Mouse (Mus musculus) intestine, embryonic 14.5 days (tissue): Measurements from ENCODE around the gene Usp35. TPM values are rescaled to one million over a fixed set of nuclear protein-coding genes. Genes with fewer than 3 reads are reported as not detected.

Source experiments
- ATAC-seq: fragments of 200-750 bp; cut with Nextera tagmentation; replicated peaks from 2 replicates; pipeline ENCODE4 v1.8.0; 2017; ENCODE audit warnings: low read depth, moderate number of reproducible peaks, moderate TSS enrichment, moderate library complexity; ENCODE audit not compliant: low FRiP score, low TSS enrichment
- DNase-seq: peaks from one replicate; pipeline ENCODE4 v3.0.0-alpha.2; 2018; ENCODE audit warnings: low spot score
- H3K27ac ChIP-seq: fragments of 300-500 bp; sonication (generic); 2 replicates; pipeline ENCODE4 v1.5.1; 2014; ENCODE audit warnings: low read depth, mild to moderate bottlenecking, control low read depth
- H3K27me3 ChIP-seq: fragments of 300-500 bp; sonication (generic); replicated peaks from 2 replicates; pipeline ENCODE4 v1.6.1; 2014; ENCODE audit warnings: low read length, control low read depth; ENCODE audit not compliant: control insufficient read depth, insufficient read depth
- H3K36me3 ChIP-seq: fragments of 300-500 bp; sonication (generic); 2 replicates; pipeline ENCODE4 v1.6.1; 2014; ENCODE audit warnings: low read length, control low read depth; ENCODE audit not compliant: control insufficient read depth, insufficient read depth
- H3K4me1 ChIP-seq: fragments of 300-500 bp; sonication (generic); replicated peaks from 2 replicates; pipeline ENCODE4 v1.6.1; 2014; ENCODE audit warnings: low read length, control low read depth, mixed read lengths; ENCODE audit not compliant: control insufficient read depth, insufficient read depth
- H3K4me2 ChIP-seq: fragments of 300-500 bp; sonication (generic); 2 replicates; pipeline ENCODE4 v1.6.1; 2014; ENCODE audit warnings: low read length
- H3K4me3 ChIP-seq: fragments of 300-500 bp; sonication (generic); 2 replicates; pipeline ENCODE4 v1.5.1; 2014; ENCODE audit warnings: low read depth, low read length, control low read depth, mixed read lengths
- H3K9ac ChIP-seq: fragments of 300-500 bp; sonication (generic); 2 replicates; pipeline ENCODE4 v1.6.1; 2014; ENCODE audit warnings: mild to moderate bottlenecking, low read length
- H3K9me3 ChIP-seq: fragments of 300-500 bp; sonication (generic); 2 replicates; pipeline ENCODE4 v1.6.1; 2016; ENCODE audit warnings: low read length, control low read depth; ENCODE audit not compliant: control insufficient read depth
- WGBS: fragments of 180-500 bp; shearing (Covaris S2); extraction: QIAGEN DNeasy Blood & Tissue Kit; methylation state at CpG from one replicate; pipeline ENCODE4 v1.1.7; 2014; 5-methylcytosine and 5-hydroxymethylcytosine counted together
- polyA plus RNA-seq: library from polyadenylated mRNA; unstranded; fragments of >200 nt; fragmentation: Nextera tagmentation; extraction: Ambion mirVana; gene quantifications from 2 replicates; pipeline ENCODE4 v1.2.1, GENCODE M21; 2014

Usp35 gene
- polyA plus RNA-seq, 1 experiment from 2014 or later = 2.1 TPM

DNA sequence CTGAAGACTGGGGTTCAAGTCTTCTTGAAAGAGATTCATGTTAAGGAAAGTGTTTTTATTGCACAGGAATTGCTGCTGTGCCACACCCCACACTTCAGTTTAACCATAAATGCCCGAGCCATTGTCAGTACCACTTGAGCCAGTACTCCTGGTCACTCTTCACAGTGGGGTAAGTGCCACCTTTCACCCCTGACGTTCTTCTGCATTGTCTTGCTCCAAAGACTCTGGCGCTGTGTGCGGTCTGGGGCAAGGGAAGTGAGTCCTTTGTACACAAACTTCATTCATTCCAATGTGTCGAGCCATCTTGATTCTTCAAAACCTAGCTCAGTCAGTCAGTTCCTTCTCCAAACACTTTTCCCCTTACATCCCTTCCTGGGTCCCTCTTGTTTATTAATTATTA, 28.3 kb upstream of the Usp35 start:
- Histone ChIP-seq H3K4me3 (no peak overlapping the region), H3K27me3 (no peaks in the 10 kb centered on the region), H3K9me3 (no peaks in the 10 kb centered on the region), H3K9ac (no peak overlapping the region), H3K36me3 (no peaks in the 10 kb centered on the region), H3K4me2 (no peak overlapping the region), H3K4me1 (peaks cover 5% of the 10 kb centered on the region; the same call in 1 of the 2 replicates), H3K27ac (no peak overlapping the region)
- DNase-seq (no peak), ATAC-seq (no peak)
- WGBS = 78% methylated on average over 5 of the region's 5 CpGs

GRCm38 (mm10) chr7:97358347-97358746, 26.5 kb upstream of the Usp35 start:
- Histone ChIP-seq H3K9me3 (no peaks in the 10 kb centered on the region), H3K36me3 (no peaks in the 10 kb centered on the region), H3K9ac (no peak overlapping the region), H3K4me2 (no peak overlapping the region), H3K27ac (no peak overlapping the region), H3K4me1 (peaks cover 6% of the 10 kb centered on the region; the same call in 1 of the 2 replicates), H3K27me3 (no peaks in the 10 kb centered on the region), H3K4me3 (no peak overlapping the region)
- ATAC-seq (no peak), DNase-seq (no peak)
- 87% methylated on average over 4 of the region's 4 CpGs for WGBS

- Histone ChIP-seq H3K27me3 (no peaks in the 10 kb centered on the region), H3K4me2 (no peak overlapping the region), H3K27ac (no peak overlapping the region), H3K9ac (no peak overlapping the region), H3K4me1 (peaks cover 6% of the 10 kb centered on the region; the same call in 1 of the 2 replicates), H3K9me3 (no peaks in the 10 kb centered on the region), H3K4me3 (no peak overlapping the region), H3K36me3 (no peaks in the 10 kb centered on the region)
- WGBS = 72% methylated on average over 3 of the region's 3 CpGs
- ATAC-seq = no peak
- DNase-seq = no peak
These were observed 26.0 kb upstream of the Usp35 start for GRCm38 (mm10) chr7:97357840-97358239.

DNA sequence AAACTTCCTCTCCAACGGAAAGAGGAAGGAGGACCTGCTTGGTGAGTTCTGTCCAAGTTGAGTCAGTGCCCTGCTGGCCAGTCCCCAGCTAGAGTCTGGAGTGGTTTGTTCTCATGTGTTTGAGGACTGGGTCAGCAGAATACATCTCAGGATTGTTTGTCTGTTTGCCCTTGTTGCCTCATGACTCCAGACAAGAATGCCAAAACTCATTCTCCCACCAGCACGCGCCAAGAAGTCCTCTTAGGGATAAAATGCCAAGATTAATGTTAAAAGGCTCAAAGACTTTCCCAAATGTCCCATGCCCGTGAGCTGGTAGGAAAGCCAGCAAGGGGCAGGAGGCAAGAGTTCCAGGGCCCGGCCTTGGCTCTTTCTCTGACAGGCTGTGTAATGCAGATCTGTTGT, 25.1 kb upstream of the Usp35 start:
- H3K27me3 ChIP-seq = no peaks in the 10 kb centered on the region
- H3K4me3 ChIP-seq = no peak overlapping the region
- no peaks in the 10 kb centered on the region for H3K9me3 ChIP-seq
- H3K36me3 ChIP-seq = no peaks in the 10 kb centered on the region
- DNase-seq (no peak), ATAC-seq (no peak)
- H3K27ac ChIP-seq = no peak overlapping the region
- no peak overlapping the region for H3K9ac ChIP-seq
- H3K4me2 ChIP-seq = no peak overlapping the region
- H3K4me1 ChIP-seq = peaks cover 6% of the 10 kb centered on the region; the same call in 1 of the 2 replicates
- 74% methylated on average over 5 of the region's 5 CpGs for WGBS

GRCm38 (mm10) chr7:97356253-97356652, 24.4 kb upstream of the Usp35 start:
- ATAC-seq (no peak), DNase-seq (no peak)
- 73% methylated on average over 5 of the region's 5 CpGs for WGBS
- Histone ChIP-seq H3K27me3 (no peaks in the 10 kb centered on the region), H3K27ac (no peak overlapping the region), H3K9ac (no peak overlapping the region), H3K36me3 (no peaks in the 10 kb centered on the region), H3K4me2 (no peak overlapping the region), H3K4me1 (peaks cover 6% of the 10 kb centered on the region; the same call in 1 of the 2 replicates), H3K9me3 (no peaks in the 10 kb centered on the region), H3K4me3 (no peak overlapping the region)

GRCm38 (mm10) chr7:97355068-97355841, 23.4 kb upstream of the Usp35 start:
- no peak overlapping the region for H3K4me3 ChIP-seq
- no peaks in the 10 kb centered on the region for H3K27me3 ChIP-seq
- H3K36me3 ChIP-seq = no peaks in the 10 kb centered on the region
- ATAC-seq = no peak
- no peak overlapping the region for H3K4me2 ChIP-seq
- peaks cover 6% of the 10 kb centered on the region; the same call in 1 of the 2 replicates for H3K4me1 ChIP-seq
- no peak for DNase-seq
- 38% methylated on average over 13 of the region's 13 CpGs for WGBS
- H3K9ac ChIP-seq = no peak overlapping the region
- no peak overlapping the region for H3K27ac ChIP-seq
- H3K9me3 ChIP-seq = no peaks in the 10 kb centered on the region

GRCm38 (mm10) chr7:97353356-97353755, 21.5 kb upstream of the Usp35 start:
- DNase-seq = no peak
- no peak for ATAC-seq
- Histone ChIP-seq H3K4me3 (no peak overlapping the region), H3K27ac (no peak overlapping the region), H3K4me2 (no peak overlapping the region), H3K27me3 (no peaks in the 10 kb centered on the region), H3K4me1 (peaks cover 6% of the 10 kb centered on the region; the same call in 1 of the 2 replicates), H3K9me3 (no peaks in the 10 kb centered on the region), H3K9ac (no peak overlapping the region), H3K36me3 (no peaks in the 10 kb centered on the region)
- WGBS = 80% methylated on average over 6 of the region's 6 CpGs

DNA sequence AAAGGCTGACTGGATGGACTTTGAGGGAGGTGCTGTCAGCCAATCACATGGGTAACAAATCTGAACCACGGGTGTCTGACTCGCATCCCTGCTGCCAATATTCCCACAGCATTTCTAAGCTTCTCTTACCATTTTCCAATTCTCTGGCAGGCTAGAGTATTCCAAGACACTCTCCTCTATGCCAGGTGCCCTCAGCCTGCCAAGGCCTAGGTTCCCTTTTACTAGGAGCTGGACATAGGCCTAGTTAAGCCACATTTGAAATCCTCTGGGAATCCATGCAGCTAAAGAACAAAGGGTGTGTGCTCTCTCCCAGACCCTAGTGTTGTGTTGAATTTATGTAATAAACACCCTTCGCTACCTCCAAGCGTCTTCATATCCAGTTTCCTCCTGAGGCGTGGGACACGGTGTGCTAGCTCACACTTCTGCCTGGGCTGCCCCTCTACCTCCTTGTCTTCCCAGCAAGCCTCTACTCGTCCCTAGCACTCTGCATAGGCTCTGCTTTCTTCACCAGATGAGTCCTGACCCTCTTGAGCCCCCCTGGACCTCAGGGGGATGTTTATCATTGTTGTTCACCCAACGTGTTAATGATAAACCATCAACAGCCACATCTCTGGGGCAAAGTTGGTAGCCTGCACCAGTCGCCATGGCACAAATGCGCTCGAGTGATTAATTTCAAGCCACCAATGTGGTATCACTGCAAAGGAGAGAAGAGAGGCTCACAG, 20.1 kb upstream of the Usp35 start:
- Histone ChIP-seq H3K27me3 (no peaks in the 10 kb centered on the region), H3K36me3 (no peaks in the 10 kb centered on the region), H3K9me3 (no peaks in the 10 kb centered on the region), H3K27ac (no peak overlapping the region), H3K4me3 (no peak overlapping the region), H3K4me2 (no peak overlapping the region), H3K4me1 (peaks cover 6% of the 10 kb centered on the region; the same call in 1 of the 2 replicates), H3K9ac (no peak overlapping the region)
- ATAC-seq = no peak
- 86% methylated on average over 11 of the region's 11 CpGs for WGBS
- no peak for DNase-seq
